Mouse (Mus musculus) cortical plate, adult 2 months (tissue): ENCODE measurements around the gene Nemp1.

Experiments used
- CTCF ChIP-seq: fragments of 200-500 bp; IDR thresholded peaks from 2 replicates; pipeline ENCODE4 v1.5.1; 2011; ENCODE audit warnings: mild to moderate bottlenecking, control low read depth, low read length; ENCODE audit not compliant: insufficient read depth; ENCODE audit errors: extremely low read depth
- POLR2A ChIP-seq: fragments of 200-500 bp; IDR thresholded peaks from 2 replicates; pipeline ENCODE4 v1.6.1; 2011; ENCODE audit warnings: mild to moderate bottlenecking, low read length, control low read depth; ENCODE audit not compliant: insufficient read depth; ENCODE audit errors: extremely low read depth

- peak; percentile 100 for TF ChIP-seq CTCF
- TF ChIP-seq POLR2A: no peak
Measured at GRCm38 (mm10) chr10:127674794-127675522, 8.3 kb downstream of the Nemp1 start.
